Mouse (Mus musculus) neural tube, embryonic 13.5 days (tissue): ENCODE measurements around the gene H1f0. TPM values are rescaled to one million over a fixed set of nuclear protein-coding genes. Genes with fewer than 3 reads are reported as not detected.

Source experiments
- ATAC-seq: fragments of 200-750 bp; cut with Nextera tagmentation; 2 replicates; pipeline ENCODE4 v1.8.0; 2017; ENCODE audit warnings: low read depth, mild to moderate bottlenecking, moderate TSS enrichment, moderate library complexity
- H3K27ac ChIP-seq: fragments of 300-500 bp; sonication (generic); replicated peaks from 2 replicates; pipeline ENCODE4 v1.5.1; 2015; ENCODE audit warnings: moderate library complexity, mild to moderate bottlenecking, inconsistent platforms
- H3K27me3 ChIP-seq: fragments of 300-500 bp; sonication (generic); 2 replicates; pipeline ENCODE4 v1.6.1; 2015; ENCODE audit warnings: mild to moderate bottlenecking, inconsistent platforms
- H3K36me3 ChIP-seq: fragments of 300-500 bp; sonication (generic); 2 replicates; pipeline ENCODE4 v1.6.1; 2015; ENCODE audit warnings: mild to moderate bottlenecking, inconsistent platforms
- H3K4me1 ChIP-seq: fragments of 300-500 bp; sonication (generic); replicated peaks from 2 replicates; pipeline ENCODE4 v1.6.1; 2015; ENCODE audit warnings: inconsistent platforms
- H3K4me2 ChIP-seq: fragments of 300-500 bp; sonication (generic); 2 replicates; pipeline ENCODE4 v1.6.1; 2015; ENCODE audit warnings: inconsistent platforms, mild to moderate bottlenecking, moderate library complexity
- H3K4me3 ChIP-seq: fragments of 300-500 bp; sonication (generic); 2 replicates; pipeline ENCODE4 v1.5.1; 2015; ENCODE audit warnings: mild to moderate bottlenecking, inconsistent platforms
- H3K9ac ChIP-seq: fragments of 300-500 bp; sonication (generic); 2 replicates; pipeline ENCODE4 v1.6.1; 2015; ENCODE audit warnings: moderate library complexity, mild to moderate bottlenecking, inconsistent platforms
- H3K9me3 ChIP-seq: fragments of 300-500 bp; sonication (generic); 2 replicates; pipeline ENCODE4 v1.6.1; 2016; ENCODE audit warnings: inconsistent platforms
- WGBS: fragments of 180-500 bp; shearing (Covaris S2); methylation state at CpG from one replicate; pipeline ENCODE4 v1.1.7; 2015; 5-methylcytosine and 5-hydroxymethylcytosine counted together
- polyA plus RNA-seq: library from polyadenylated mRNA; unstranded; fragments of >200 nt; fragmentation: Nextera tagmentation; extraction: Ambion mirVana; gene quantifications from 2 replicates; pipeline ENCODE4 v1.2.1, GENCODE M21; 2015

The H1f0 gene
- polyA plus RNA-seq, 1 experiment from 2014 or later: 275 TPM

- ATAC-seq: no peak
- H3K4me2 ChIP-seq: peak overlapping the region; percentile 60
- H3K27ac ChIP-seq: peak overlapping the region; percentile 49; the same call in 1 of the 2 replicates
- peaks cover 25% of the 10 kb centered on the region for H3K4me1 ChIP-seq
- no peaks in the 10 kb centered on the region for H3K9me3 ChIP-seq
- 11% methylated on average over 14 of the region's 14 CpGs for WGBS
- H3K27me3 ChIP-seq: no peaks in the 10 kb centered on the region
- H3K36me3 ChIP-seq: peaks cover 29% of the 10 kb centered on the region
- H3K4me3 ChIP-seq: peak overlapping the region; percentile 35
- H3K9ac ChIP-seq: peak overlapping the region; percentile 64
Observed at GRCm38 (mm10) chr15:79063160-79063740, 35.0 kb downstream of the H1f0 start.

DNA sequence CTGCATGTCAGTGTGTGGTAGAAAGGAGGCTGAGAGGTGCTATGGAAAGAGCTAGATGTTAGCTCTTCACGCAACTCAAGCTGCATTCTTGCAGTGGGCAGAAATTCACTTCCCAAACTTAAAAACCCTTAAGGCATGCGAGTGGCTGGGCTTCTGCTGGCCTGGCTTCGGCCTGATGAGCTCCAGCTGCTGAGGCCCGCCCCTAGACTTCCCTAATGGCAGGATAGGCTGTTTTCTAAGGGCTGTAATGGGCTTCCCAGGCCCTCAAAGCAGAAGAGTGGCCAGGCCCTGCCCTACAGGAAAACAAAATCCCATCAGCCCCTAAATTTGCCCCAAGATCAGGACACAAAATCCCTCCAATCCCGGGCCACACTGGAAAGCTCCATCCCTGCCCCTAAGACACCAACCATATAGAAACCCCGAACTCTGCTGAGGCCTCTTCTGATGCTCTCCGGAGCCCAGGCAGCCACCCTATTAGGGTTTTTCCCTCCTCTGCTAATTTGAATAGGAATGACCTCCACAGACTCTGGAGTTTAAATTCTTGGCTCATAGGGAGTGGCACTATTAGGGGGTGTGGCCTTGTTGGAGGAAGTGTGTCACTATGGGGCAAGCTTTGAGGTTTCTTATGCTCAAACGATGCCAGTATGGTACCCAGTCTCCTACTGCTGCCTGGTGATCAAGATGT is 37.0 kb downstream of the H1f0 start:
- peaks cover 9% of the 10 kb centered on the region for H3K36me3 ChIP-seq
- H3K4me2 ChIP-seq: no peak overlapping the region
- ATAC-seq: no peak
- H3K4me1 ChIP-seq: peaks cover 25% of the 10 kb centered on the region
- H3K27me3 ChIP-seq: no peaks in the 10 kb centered on the region
- H3K4me3 ChIP-seq: no peak overlapping the region
- no peaks in the 10 kb centered on the region for H3K9me3 ChIP-seq
- WGBS: 54% methylated on average over 8 of the region's 8 CpGs
- H3K27ac ChIP-seq: no peak overlapping the region
- H3K9ac ChIP-seq: no peak overlapping the region

GRCm38 (mm10) chr15:79066276-79066675 is 38.0 kb downstream of the H1f0 start:
- 61% methylated on average over 2 of the region's 2 CpGs for WGBS
- no peak for ATAC-seq
- no peak overlapping the region for H3K4me3 ChIP-seq
- H3K9ac ChIP-seq: no peak overlapping the region
- peaks cover 15% of the 10 kb centered on the region for H3K4me1 ChIP-seq
- no peak overlapping the region for H3K4me2 ChIP-seq
- no peaks in the 10 kb centered on the region for H3K27me3 ChIP-seq
- H3K36me3 ChIP-seq: no peaks in the 10 kb centered on the region
- no peak overlapping the region for H3K27ac ChIP-seq
- no peaks in the 10 kb centered on the region for H3K9me3 ChIP-seq

- Histone ChIP-seq H3K36me3 (no peaks in the 10 kb centered on the region), H3K4me3 (no peak overlapping the region), H3K9ac (no peak overlapping the region), H3K27ac (no peak overlapping the region), H3K4me1 (peaks cover 5% of the 10 kb centered on the region), H3K9me3 (no peaks in the 10 kb centered on the region), H3K4me2 (no peak overlapping the region), H3K27me3 (no peaks in the 10 kb centered on the region)
- 80% methylated on average over 3 of the region's 3 CpGs for WGBS
- no peak for ATAC-seq
Observed at GRCm38 (mm10) chr15:79067631-79068030, 39.4 kb downstream of the H1f0 start.

DNA sequence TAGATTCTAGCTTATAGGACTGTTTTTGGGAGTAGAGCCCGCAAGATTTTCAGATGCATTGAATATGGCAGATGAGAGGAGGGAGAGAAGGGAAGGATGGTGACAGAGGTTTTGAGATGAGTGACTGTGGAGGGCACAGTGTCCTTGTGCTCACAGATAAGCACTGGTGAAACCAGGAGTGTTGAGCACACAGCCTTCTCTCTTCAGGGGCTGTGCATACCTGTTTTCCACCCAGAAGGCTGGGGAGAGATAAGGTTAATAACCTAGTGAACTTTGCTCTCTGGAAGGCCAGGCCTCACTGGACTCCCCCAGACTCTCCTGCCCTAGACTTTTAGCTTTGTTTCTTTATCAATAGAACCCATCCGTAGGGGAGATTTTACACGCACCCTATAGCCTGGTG is 40.2 kb downstream of the H1f0 start:
- Histone ChIP-seq H3K4me2 (no peak overlapping the region), H3K9ac (no peak overlapping the region), H3K27ac (no peak overlapping the region), H3K9me3 (no peaks in the 10 kb centered on the region), H3K36me3 (no peaks in the 10 kb centered on the region), H3K4me1 (peaks cover 3% of the 10 kb centered on the region), H3K4me3 (no peak overlapping the region), H3K27me3 (no peaks in the 10 kb centered on the region)
- WGBS: 77% methylated on average over 3 of the region's 3 CpGs
- ATAC-seq: no peak

- no peaks in the 10 kb centered on the region for H3K9me3 ChIP-seq
- no peak overlapping the region for H3K4me3 ChIP-seq
- H3K27ac ChIP-seq: no peak overlapping the region
- H3K36me3 ChIP-seq: no peaks in the 10 kb centered on the region; the same call in 1 of the 2 replicates
- H3K4me2 ChIP-seq: no peak overlapping the region
- 64% methylated on average over 5 of the region's 5 CpGs for WGBS
- no peaks in the 10 kb centered on the region for H3K27me3 ChIP-seq
- peaks cover 18% of the 10 kb centered on the region for H3K4me1 ChIP-seq
- no peak overlapping the region for H3K9ac ChIP-seq
- no peak for ATAC-seq
Observed at GRCm38 (mm10) chr15:79071117-79072039, 43.1 kb downstream of the H1f0 start.

GRCm38 (mm10) chr15:79073752-79074151 is 45.5 kb downstream of the H1f0 start:
- ATAC-seq: no peak
- Histone ChIP-seq H3K36me3 (peaks cover 23% of the 10 kb centered on the region), H3K4me3 (no peak overlapping the region), H3K9ac (0 out of 2 replicates have a peak overlapping the region, but pooled peaks have one; percentile 93), H3K27ac (no peak overlapping the region), H3K4me2 (no peak overlapping the region), H3K4me1 (peaks cover 25% of the 10 kb centered on the region), H3K9me3 (no peaks in the 10 kb centered on the region), H3K27me3 (no peaks in the 10 kb centered on the region)

DNA sequence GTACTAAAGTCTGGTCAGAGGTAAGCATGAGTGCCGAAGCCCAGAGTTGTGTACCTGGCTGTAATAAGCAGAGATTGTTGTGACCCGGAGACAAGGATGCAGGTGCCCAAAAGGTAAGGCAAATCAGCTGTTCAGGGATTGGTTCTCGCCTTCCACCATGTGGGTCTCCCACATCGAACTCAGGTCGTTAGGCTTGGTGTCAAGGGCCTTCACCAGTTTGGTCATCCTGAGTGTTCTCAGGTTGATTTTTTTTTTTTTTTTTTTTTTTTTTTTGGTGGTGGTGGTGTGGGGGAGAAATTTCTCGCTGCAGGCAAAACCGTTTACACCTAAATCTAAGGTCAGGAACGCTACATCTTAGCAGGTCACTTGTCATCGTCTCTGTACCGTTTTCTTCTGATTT is 46.2 kb downstream of the H1f0 start:
- no peak for ATAC-seq
- Histone ChIP-seq H3K9me3 (no peaks in the 10 kb centered on the region), H3K36me3 (peaks cover 30% of the 10 kb centered on the region), H3K9ac (peak overlapping the region; percentile 93), H3K4me1 (peaks cover 25% of the 10 kb centered on the region), H3K27ac (peak overlapping the region; percentile 80), H3K27me3 (no peaks in the 10 kb centered on the region), H3K4me3 (peak overlapping the region; percentile 94), H3K4me2 (peak overlapping the region; percentile 97)
- WGBS: 39% methylated on average over 10 of the region's 10 CpGs

- peak within 1 kb of the TSS; percentile 97 for H3K4me2 ChIP-seq
- peak; percentile 90 for ATAC-seq
- WGBS: under 1% methylated on average over 48 of the region's 49 CpGs
- H3K27ac ChIP-seq: peak within 1 kb of the TSS; percentile 80
- no peaks in the 10 kb centered on the region for H3K27me3 ChIP-seq
- peak within 1 kb of the TSS; percentile 93 for H3K9ac ChIP-seq
- peak within 1 kb of the TSS; percentile 94 for H3K4me3 ChIP-seq
- H3K36me3 ChIP-seq: peaks cover 35% of the 10 kb centered on the region
- H3K9me3 ChIP-seq: no peaks in the 10 kb centered on the region
- peaks cover 25% of the 10 kb centered on the region for H3K4me1 ChIP-seq
Observed at GRCm38 (mm10) chr15:79074913-79075532, 46.8 kb downstream of the H1f0 start, which contains the start of gene Eif3l. Gene Eif3l, plus strand, starts transcription at chr15:79075179.

DNA sequence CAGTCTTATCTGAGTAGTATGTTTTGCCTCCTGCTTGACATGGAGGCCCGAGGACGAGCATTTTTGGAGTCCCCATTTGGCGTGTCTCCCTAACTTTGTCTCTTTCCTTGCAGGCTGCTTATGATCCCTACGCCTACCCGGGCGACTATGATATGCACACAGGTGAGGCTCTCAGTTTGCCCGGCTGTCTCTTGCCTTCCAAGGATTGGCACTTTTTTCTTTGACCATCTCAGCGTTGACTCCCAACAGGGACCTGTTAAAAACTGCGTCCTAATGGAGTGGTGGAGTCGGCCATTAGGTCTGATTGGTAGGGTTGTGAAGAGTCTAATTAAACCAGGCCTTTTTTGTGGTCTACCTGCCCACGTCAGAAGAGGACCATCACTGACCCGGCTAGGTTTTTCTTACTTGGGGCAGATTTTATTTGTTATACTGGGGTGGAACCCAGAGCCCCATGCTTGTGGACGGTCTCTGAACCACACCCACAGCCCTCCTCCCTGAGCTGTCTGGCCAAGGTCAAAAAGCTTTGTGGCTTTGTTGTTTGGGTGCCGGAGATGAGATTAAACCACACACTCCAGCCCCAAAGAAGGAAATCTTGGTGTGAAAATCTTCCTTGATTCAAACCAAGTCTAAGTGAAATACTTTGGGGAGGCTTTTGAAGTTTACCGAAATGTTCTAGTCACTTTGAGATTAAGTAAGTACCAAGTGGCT is 47.6 kb downstream of the H1f0 start:
- peaks cover 25% of the 10 kb centered on the region for H3K4me1 ChIP-seq
- peak overlapping the region; percentile 94 for H3K4me3 ChIP-seq
- WGBS: 36% methylated on average over 15 of the region's 15 CpGs
- H3K27ac ChIP-seq: 0 out of 2 replicates have a peak overlapping the region, but pooled peaks have one; percentile 68
- peak overlapping the region; percentile 97 for H3K4me2 ChIP-seq
- peak overlapping the region; percentile 93 for H3K9ac ChIP-seq
- H3K36me3 ChIP-seq: peaks cover 41% of the 10 kb centered on the region
- ATAC-seq: 0 out of 2 replicates have a peak, but pooled peaks have one; percentile 32
- no peaks in the 10 kb centered on the region for H3K27me3 ChIP-seq
- H3K9me3 ChIP-seq: no peaks in the 10 kb centered on the region

DNA sequence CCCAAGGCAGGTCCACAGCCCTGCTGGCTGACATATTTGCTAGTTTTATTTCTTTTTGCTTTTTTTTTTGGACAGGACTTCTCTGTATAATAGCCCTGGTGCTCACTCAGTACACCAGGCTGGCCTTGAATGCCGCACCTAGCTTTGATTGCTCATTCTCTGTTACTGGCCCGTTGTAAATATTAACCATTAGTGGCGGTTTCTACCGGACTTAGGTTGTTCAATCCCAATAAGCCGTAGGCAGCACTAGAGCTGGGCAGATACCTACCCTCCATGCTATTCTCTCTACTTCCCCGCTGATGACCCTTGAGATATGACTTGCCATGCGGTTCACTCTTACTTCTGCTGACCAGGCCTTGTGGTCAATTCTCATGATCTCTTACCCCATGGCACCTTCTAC is 51.3 kb downstream of the H1f0 start:
- ATAC-seq: no peak
- Histone ChIP-seq H3K27me3 (no peaks in the 10 kb centered on the region), H3K9me3 (no peaks in the 10 kb centered on the region), H3K4me1 (peaks cover 19% of the 10 kb centered on the region), H3K4me2 (no peak overlapping the region), H3K9ac (no peak overlapping the region), H3K36me3 (peaks cover 79% of the 10 kb centered on the region), H3K27ac (no peak overlapping the region), H3K4me3 (no peak overlapping the region)
- WGBS: 97% methylated on average over 7 of the region's 7 CpGs
